Mouse (Mus musculus): ENCODE measurements around the gene Prep.

Prep gene

DNA sequence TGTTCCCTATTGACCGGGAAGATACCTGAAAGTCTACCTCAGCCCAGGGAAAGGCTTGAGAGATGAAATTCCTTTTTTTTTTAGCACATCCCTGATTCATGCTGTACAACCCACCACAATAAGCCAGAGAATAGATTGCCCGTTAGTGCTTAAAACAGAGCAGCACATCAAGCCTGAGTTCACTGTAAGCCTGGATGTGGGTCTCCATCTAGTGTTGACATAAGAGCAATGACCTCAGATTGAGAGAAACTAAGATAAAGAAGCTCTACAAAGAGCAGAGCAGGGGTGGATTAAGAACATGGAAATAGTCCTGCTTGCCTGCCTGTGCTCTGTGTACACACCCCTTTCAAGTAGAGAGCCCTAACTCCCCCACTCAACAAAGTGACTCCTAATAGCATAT lies 118.5 kb downstream of the Prep start:
- DNase-seq (ENCODE audit: low spot score), result no peak

DNA sequence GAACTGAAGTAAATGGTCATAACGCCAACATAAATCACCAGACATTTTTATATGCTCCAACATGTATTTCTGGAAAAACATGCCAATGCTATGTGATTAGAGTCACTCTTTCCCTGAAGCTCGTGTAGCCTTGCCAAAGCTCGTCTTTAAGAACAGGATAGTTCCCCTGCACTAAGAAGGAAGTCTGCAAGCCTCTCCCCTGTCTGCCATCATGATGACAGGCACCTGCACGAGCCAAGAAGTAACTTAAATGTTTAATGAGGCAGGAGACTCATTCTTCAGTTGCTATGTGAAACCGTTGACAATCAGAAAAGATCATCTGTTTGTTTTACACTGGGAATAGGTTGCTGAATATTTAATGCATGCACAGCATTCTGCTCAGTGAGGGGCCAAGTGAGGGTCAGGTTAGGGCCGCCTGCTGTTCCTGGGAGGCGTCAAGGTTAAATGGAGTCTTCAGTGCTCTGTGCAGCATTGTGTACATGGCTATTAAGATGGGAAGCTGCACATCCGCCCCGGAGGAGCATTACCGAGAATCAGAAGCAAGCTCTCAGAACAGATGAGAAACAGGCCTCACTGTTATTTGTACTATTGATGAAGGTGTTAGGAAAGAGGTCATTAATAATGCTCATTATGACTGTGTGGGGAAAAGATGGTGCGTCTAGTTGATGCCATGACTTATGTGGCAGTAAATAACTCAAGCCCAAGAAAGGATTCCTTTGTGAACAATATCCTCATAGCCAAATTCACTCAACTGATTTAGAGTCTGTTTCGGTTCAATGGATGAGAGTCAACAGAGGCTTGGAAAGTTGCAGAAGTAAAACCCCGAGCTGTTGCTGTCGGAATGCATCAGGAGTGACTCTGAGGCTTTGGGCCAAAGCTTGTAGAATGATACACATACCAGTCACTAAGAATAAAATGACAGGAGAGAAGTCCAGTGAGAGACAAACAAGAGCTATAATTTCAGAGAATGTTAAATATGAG lies 126.6 kb downstream of the Prep start:
- DNase-seq (ENCODE audit: low spot score), result peak; percentile 27

DNA sequence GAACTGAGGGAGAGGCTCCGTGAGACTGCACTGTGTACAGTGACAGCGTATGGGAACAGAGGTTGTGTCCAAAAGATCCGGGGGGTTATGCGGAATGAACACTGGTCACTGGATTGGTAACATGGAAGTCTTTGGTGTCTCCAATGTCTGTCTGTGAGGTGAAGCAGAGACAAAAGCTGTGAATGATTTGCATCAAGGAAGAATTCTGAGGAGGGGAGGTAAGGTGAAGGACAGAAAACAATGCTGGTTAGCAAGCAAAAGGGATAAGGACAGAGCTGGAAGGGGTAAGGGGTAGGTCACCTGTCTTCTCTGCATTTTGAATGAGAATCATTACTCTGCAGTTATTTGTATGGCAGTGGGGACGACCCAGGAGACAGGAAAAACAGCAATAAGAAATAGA lies 127.5 kb downstream of the Prep start:
- no peak for DNase-seq (ENCODE audit: low spot score)

DNA sequence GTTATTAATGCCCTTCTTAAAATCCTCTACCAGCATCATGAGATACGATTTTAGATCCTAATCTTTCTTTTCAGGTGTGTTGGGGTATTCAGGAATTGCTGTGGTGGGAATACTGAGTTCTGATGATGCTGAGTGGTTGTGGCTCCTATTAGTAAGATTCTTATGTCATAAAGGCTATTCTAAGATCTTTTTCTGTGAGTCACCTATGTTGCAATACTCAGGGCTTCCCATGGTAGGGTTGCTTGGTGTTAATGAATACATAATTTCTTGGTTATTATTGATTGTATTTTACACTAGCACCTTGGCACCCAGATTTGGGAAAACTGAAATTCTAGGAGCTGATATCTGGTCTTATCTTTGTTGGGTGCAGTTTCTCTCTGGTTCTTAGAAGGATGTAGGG lies 137.6 kb downstream of the Prep start:
- no peak for DNase-seq (ENCODE audit: low spot score)

DNA sequence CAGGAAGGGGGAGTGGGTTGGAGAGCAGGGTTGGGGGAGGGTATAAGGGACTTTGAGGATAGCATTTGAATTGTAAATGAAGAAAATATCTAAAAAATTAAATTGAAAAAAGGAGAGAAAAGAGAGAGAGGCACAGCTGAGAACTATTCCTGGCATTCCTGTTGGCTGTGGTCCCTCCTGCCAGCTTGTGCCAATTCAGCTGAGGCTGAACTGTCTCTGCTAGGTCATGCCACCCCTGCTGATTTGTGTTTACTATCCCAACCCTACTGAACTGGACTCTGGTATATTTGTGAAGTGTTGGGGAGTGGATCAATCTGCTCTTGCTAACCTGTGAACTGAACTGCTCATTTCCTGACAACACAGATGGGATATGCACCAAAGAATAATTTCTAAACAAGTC lies 143.2 kb downstream of the Prep start:
- DNase-seq (ENCODE audit: low spot score), result no peak

DNA sequence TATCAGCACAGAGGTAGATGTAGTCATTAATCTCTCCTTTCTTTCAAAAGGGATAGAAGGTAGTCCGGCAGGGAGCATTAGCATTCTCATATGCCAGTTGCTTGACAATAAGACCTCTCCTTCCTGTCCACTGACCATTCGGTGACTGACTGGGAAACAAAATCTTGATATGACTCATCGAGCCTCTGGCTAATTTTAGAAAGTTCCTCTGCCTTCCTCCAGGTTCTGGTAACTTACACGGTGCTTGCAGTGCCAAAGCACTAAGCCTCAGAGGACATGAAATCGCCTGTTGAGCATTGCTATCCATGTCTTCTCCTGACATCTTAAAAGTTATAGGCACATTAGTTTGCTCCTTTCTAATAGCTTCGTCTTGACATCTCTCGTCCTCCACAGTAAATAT lies 149.7 kb downstream of the Prep start:
- no peak for DNase-seq (ENCODE audit: low spot score)
